Mouse (Mus musculus) kidney, adult 2 months (tissue): ENCODE results near the gene AL607142.1.

Experiments
- CTCF ChIP-seq: fragments of 200-500 bp; conservative IDR thresholded peaks from 2 replicates; pipeline ENCODE4 v1.5.1; 2011; ENCODE audit warnings: low read depth, mild to moderate bottlenecking, control low read depth, low read length, moderate library complexity, mixed read lengths; ENCODE audit not compliant: insufficient read depth, insufficient read length
- POLR2A ChIP-seq: fragments of 200-500 bp; IDR thresholded peaks from one replicate; pipeline ENCODE4 v1.6.1; 2011; ENCODE audit warnings: low read depth, low read length, control low read depth

DNA sequence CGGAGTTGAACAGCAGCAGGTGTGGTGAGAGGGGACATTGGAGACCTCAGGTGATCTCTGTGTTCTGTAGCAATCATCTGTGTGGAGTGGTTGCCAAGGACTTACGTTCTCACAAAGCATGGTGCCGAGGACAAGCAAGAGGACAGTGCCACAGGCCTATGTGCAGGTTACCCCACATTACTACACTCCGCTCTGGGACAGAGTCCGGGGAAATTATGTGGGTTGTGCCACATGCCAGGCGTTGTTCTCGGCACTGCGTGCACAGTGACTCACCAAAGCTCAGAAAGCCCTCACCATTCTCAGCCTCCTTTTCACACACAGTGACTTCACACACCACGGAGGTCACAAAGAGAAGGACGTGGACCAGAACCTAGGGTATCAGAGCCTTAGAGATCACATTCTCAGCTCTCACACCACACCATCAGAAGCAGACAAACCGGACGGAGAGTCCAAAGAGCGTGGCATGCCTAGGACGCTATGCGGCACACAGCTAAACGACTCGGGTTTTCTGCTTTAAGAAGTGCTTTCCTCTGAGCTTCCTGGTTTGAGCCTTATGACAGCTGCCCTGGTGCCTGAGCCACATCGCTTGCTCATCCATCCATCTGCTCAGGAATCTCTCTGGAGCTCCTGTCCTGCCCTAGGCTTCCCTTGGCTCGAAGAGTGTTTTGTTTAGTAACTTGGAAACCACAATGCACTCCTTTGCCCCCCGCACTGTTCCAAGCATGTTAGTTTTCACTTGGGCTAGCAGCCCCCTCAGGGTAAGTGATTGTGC lies 1.3 kb upstream of the AL607142.1 start:
- TF ChIP-seq POLR2A: no peak
- no peak for TF ChIP-seq CTCF
